Mouse (Mus musculus): ENCODE data around the gene Gnb4.

DNA sequence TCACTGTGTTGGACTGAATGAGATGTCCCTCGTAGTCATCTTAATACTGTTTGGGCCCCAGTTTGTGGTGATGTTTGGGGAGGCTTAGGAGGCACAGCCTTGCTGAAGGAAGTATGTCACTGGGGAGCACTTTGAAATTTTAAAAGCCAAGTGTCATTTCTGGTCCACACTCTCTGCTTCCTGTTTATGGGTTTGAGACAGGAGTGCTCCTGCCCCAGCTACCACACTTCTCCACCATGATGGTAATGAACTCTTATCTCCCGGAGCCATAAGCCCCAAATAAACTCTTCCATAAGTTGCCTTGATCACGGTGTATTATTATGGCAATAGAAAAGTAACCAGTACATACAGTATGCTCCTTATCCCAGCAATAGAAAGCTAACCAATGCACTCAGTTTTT is 5.7 kb upstream of the Gnb4 start:
- no peak for TF ChIP-seq CTCF (IDR thresholded peaks at IDR 0.05; ENCODE audit: low read depth, low read length)
- no peak for TF ChIP-seq POLR2A (IDR thresholded peaks at IDR 0.05; ENCODE audit: extremely low read depth, insufficient read depth, low read length)

Data from liver, adult 2 months (tissue).